ENCODE assay signal across 8 mouse cellular contexts in genomic region chr11:104443359-104443758, GRCm38 (mm10). TPM values are rescaled to one million over a fixed set of nuclear protein-coding genes. Genes with fewer than 3 reads are reported as not detected.
A peak's percentile ranks its signal among the peaks of the same experiment; 100 is the strongest.
DNase-seq lines count a peak whose midpoint lies in the region; ATAC-seq and TF ChIP-seq lines count a peak whose summit lies in the region.

No protein-coding gene starts in this region.

- TF ChIP-seq POLR2A in bone marrow, adult 2 months (IDR thresholded peaks at IDR 0.05; ENCODE audit: borderline replicate concordance, control insufficient read depth, low read depth, low read length), result no peak

- no peaks in the 10 kb centered on the region for H3K4me1 ChIP-seq in kidney, postnatal 0 days (replicated peaks; ENCODE audit: insufficient read depth, low read length)
- H3K4me1 ChIP-seq in bone marrow, adult 2 months (ENCODE audit: control insufficient read depth, insufficient read depth, low read length), result no peaks in the 10 kb centered on the region; the same call in 1 of the 2 replicates
- no peaks in the 10 kb centered on the region for H3K4me1 ChIP-seq in midbrain, postnatal 0 days (ENCODE audit: insufficient read depth, low read length)

- TF ChIP-seq CTCF in kidney, postnatal 0 days (IDR thresholded peaks at IDR 0.05; ENCODE audit: low read depth), result no peak
- no peak for TF ChIP-seq CTCF in bone marrow, adult 2 months (IDR thresholded peaks at IDR 0.05; ENCODE audit: control insufficient read depth, insufficient read depth, low read length)
- no peak for TF ChIP-seq CTCF in midbrain, postnatal 0 days (IDR thresholded peaks at IDR 0.05)

- no peak for DNase-seq in kidney, postnatal 0 days (ENCODE audit: low spot score)
- DNase-seq in kidney, postnatal 10 days, result no peak
- DNase-seq in induced T-regulatory cell, adult 2 months (ENCODE audit: low read depth), result peak; percentile 79
- no peak for DNase-seq in midbrain, postnatal 0 days (ENCODE audit: low spot score)
- no peak for DNase-seq in thymus, postnatal 4 days
- no peak for DNase-seq in urinary bladder, postnatal 14 days (ENCODE audit: low spot score)
- DNase-seq in thymus, postnatal 14 days, result no peak

- peak overlapping the region; percentile 97 for H3K4me3 ChIP-seq in kidney, postnatal 0 days (replicated peaks; ENCODE audit: low read depth, low read length)
- H3K4me3 ChIP-seq in bone marrow, adult 2 months (replicated peaks; ENCODE audit: control insufficient read depth, low read depth, low read length), result peak overlapping the region; percentile 95
- peak overlapping the region; percentile 87; the same call in 1 of the 2 replicates for H3K4me3 ChIP-seq in midbrain, postnatal 0 days (ENCODE audit: low read depth, low read length)

- H3K36me3 ChIP-seq in kidney, postnatal 0 days (ENCODE audit: insufficient read depth, low read length), result no peaks in the 10 kb centered on the region
- no peaks in the 10 kb centered on the region for H3K36me3 ChIP-seq in midbrain, postnatal 0 days (ENCODE audit: insufficient read depth, low read length)

- WGBS in kidney, postnatal 0 days, result 50% methylated on average over 2 of the region's 2 CpGs
- 16% methylated on average over 2 of the region's 2 CpGs for WGBS in bone marrow, adult 2 months
- 48% methylated on average over 2 of the region's 2 CpGs for WGBS in midbrain, postnatal 0 days

- peak overlapping the region; percentile 100; the same call in 1 of the 2 replicates for H3K27ac ChIP-seq in kidney, postnatal 0 days
- no peak overlapping the region for H3K27ac ChIP-seq in bone marrow, adult 2 months (ENCODE audit: control insufficient read depth, insufficient read depth, low read depth, low read length, poor library complexity)
- H3K27ac ChIP-seq in midbrain, postnatal 0 days (ENCODE audit: low read depth, low read length), result no peak overlapping the region

- H3K9me3 ChIP-seq in kidney, postnatal 0 days (replicated peaks; ENCODE audit: low read length), result no peaks in the 10 kb centered on the region
- H3K9me3 ChIP-seq in midbrain, postnatal 0 days (ENCODE audit: low read length), result no peaks in the 10 kb centered on the region

- no peaks in the 10 kb centered on the region for H3K27me3 ChIP-seq in kidney, postnatal 0 days (ENCODE audit: insufficient read depth, low read length)
- H3K27me3 ChIP-seq in midbrain, postnatal 0 days (ENCODE audit: insufficient read depth, low read length), result no peaks in the 10 kb centered on the region

- H3K4me2 ChIP-seq in kidney, postnatal 0 days (ENCODE audit: low read length), result peak overlapping the region; percentile 76
- H3K4me2 ChIP-seq in midbrain, postnatal 0 days (ENCODE audit: low read depth, low read length, poor library complexity, severe bottlenecking), result peak overlapping the region; percentile 74

- H3K9ac ChIP-seq in kidney, postnatal 0 days (ENCODE audit: low read depth, low read length), result no peak overlapping the region
- no peak overlapping the region for H3K9ac ChIP-seq in midbrain, postnatal 0 days (replicated peaks; ENCODE audit: low read length, poor library complexity, severe bottlenecking)

- ATAC-seq in kidney, postnatal 0 days (replicated peaks; ENCODE audit: low FRiP score, low read depth), result no peak
- ATAC-seq in midbrain, postnatal 0 days (ENCODE audit: low FRiP score), result no peak

RNA-seq across cellular contexts. Expression of gene Kansl1, which starts 25.3 kb away (rescaled TPM):
- 17.1 and 17.5 TPM in 2 replicates for polyA plus RNA-seq in kidney, postnatal 0 days (2015; fragmentation: Nextera tagmentation; extraction: Ambion mirVana)
- 8.1 and 19.0 TPM in 2 replicates for polyA plus RNA-seq in bone marrow, adult 2 months (2011; ENCODE audit: insufficient read depth, insufficient read length, low replicate concordance, missing spikeins)
- 82.3 and 88.9 TPM in 2 replicates for total RNA-seq in midbrain, postnatal 0 days (2014; rRNA removed)
- polyA plus RNA-seq in midbrain, postnatal 0 days (2015; fragmentation: Nextera tagmentation; extraction: Ambion mirVana), result 21.1 and 22.0 TPM in 2 replicates
